Mouse (Mus musculus): ENCODE data around the gene Rapgef1.
A peak's percentile ranks its signal among the peaks of the same experiment; 100 is the strongest.
"Not testable (repeated sequence)": the region's sequence is repeated elsewhere in the genome, so short reads cannot be mapped to it uniquely, and the experiment has no call there.

The Rapgef1 gene

DNA sequence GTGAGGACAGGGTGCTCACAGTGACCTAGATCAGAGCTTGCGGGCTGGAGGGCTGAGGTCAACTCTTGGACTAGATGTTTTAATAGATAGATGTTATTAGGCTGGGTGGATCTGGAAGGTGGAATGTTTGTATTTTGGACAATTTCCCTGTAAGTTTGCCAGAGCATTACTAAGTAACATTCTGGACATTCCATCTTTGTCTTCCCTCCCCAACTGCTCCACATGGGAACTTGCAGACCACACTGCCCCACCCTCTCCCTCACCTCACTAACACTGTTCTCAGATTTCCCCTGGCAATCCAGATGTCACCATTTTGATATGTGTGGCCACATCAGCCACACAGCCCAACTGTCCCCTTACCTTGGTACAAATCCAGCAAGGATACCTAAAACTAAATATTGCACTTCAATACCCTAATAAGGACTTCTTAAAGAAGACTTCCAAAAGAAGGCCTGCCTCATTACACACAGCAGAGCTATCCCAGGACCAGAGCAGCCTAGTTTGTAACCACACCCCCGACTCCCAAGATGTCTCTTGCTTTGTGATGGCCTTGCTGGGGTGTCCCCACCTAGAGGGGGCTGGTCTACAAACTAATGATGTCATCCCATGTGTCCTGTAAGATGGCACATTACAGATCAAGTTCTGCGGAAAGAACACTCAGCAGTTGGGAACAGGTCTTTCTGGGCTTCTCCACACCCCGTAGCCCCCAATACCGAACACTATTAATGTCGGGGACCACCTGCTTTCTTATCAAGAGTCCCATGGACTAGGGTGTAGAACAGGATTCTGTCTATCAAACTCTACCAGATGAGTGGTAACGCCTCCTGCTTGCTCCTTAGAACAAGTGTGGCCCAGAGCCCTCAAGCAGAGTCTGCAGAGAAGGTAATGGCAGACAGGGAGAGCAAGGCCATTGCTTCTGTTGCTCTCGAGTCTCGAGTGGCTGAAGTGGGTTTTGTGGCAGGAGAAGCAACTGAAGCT is 83.9 kb downstream of the Rapgef1 start:
- peak; percentile 32 for DNase-seq (ENCODE audit: low spot score)

DNA sequence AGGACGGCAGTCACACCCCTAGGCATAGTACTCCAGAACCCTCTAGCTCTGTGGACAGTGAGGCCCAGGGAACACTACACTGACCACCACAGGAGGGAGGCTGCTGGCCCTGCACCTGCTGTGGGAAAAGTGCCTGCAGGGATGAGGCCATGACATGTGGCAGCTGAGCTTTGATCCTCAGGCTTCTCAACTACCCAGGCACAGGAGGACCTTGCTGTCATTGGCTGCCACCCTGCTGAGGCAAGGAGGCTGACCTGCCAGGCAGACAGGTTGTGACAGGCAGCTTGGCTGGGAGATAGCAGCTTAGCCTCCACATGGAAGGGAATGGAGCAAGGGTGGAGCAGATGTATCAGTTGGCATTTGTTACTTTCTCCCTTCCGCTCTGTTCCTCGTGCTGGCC is 86.0 kb downstream of the Rapgef1 start:
- DNase-seq (ENCODE audit: low spot score) = no peak

DNA sequence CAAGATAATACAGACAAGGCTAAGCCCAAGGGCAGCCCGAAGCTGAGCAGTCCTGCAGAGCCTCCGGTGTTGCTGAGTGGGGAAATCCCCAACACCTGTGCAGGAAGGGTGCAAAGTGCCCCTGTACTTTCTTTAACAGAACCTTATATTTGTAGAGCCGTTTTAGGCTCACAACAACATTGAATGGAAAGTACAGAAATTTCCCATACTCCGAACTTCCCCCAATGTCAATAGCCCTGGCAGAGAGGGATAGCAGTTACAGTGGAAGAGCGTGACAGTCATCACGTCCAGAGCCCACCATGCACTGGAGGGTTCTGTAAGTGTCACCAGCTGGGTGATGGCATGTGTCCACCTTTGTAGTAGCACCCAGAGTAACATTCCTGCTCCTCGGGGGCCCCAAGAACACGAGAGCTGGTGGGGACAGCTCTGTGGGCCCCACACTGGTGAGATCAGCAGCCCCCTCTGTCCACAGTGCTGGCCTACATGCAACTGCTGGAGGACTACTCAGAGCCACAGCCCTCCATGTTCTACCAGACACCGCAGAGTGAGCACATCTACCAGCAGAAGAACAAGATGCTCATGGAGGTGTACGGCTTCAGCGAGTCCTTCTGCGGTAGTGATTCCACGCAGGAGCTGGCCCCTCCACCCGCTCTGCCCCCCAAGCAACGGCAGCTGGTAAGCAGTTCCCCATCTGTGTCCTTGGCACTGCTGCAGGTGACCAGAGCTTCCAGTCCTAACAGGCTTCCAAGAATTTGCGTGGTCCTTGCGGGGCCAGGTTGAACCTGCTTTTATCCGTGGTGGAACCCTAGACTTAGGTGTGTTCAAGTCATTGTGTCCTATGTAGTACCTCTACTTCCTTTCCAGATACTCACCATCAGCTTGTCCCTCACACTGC is 87.5 kb downstream of the Rapgef1 start:
- DNase-seq (ENCODE audit: low spot score) = no peak

DNA sequence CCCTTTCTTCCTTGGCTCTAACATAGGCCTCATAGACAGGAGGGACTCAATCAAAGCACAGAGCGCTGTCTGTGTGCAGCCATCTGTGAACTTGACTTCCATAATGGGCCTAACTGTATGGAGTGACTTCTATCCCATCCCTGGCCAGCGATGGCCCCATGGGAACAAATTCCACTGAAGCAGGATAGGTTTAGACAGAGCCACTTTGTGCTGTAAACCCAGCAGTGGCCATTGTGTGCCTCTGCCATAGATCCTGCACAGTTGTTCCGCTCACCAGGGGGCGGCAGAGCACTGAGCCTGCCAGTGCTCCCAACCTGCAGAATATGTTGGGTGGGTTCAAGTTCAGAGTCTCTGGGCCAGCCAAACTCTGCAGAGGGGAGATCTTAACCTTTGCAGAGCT is 88.2 kb downstream of the Rapgef1 start:
- DNase-seq (ENCODE audit: low spot score) = no peak

DNA sequence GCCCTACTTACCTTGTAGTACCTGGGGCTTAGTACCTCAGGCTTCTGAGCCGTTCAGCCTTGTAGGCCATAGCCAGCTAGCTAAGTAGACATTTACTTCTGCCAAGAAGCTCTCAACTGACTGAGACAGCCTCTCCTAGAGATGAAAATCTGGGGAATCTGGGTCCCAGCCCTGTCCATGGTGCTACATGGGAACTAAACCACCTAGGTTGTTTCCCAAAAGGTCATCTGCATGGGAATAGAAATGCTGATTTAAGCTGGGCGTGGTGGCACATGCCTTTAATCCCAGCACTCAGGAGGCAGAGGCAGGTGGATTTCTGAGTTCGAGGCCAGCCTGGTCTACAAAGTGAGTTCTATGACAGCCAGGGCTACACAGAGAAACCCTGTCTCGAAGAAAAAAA is 88.7 kb downstream of the Rapgef1 start:
- DNase-seq (ENCODE audit: low spot score) = not testable (repeated sequence)

DNA sequence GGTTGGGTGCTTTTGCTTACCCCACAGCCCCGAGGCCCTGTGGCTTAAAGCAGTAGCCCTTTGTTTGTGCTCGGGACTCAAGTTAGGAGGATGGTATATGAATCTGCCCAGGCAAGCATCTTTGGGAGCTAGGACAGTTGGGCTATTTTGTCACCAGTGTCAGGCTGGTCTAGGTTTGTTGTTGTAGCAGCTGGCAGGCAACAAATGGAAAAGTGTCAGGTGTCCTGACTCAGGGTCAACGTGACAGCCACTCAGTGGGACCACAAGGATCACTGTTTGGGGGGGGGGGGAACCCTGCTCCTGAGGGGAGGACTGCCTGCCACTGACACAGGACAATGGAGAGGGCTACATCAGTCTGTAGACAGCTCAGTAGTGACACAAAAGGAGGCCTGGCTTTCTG is 91.5 kb downstream of the Rapgef1 start:
- DNase-seq (ENCODE audit: low spot score) = no peak

DNA sequence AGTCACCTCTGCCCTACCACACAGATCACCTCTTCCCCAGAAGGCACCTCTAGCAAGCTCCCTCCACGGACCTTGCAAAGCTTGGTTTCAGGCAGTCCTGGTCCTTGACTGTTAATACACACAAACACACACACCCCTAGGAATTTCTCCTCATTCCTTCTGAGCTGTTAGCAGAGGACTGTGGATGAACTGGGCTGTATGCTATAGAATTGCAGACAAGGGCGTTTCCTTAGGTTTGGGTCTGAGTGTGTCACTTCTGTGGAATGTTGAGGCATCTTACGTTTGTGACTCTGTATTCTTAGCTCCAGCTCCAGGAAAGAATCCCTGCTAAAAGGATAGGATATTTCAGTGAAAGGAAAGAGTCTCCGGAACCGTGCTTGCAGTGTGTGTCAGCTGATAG is 92.4 kb downstream of the Rapgef1 start:
- no peak for DNase-seq (ENCODE audit: low spot score)

DNA sequence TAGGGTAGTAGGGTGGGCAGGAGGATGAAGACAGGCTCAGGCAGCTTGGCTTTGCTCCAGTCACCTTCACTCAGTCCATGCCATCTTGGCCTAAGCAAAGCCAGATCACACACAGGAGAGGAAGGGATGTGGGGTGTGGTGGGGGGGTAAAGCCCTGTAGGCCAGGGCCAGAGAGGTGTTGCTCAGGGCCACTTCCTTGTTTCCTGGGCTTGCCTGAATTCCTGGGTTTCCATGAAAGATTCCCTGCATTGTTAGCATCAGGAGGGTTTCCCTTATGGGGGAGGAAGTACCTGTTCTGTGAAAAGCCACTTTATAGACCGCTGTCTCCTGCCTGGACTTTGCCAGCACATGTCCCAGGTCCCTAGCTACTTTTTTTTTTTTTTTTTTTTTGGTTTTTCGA is 94.0 kb downstream of the Rapgef1 start:
- no peak for DNase-seq (ENCODE audit: low spot score)

DNA sequence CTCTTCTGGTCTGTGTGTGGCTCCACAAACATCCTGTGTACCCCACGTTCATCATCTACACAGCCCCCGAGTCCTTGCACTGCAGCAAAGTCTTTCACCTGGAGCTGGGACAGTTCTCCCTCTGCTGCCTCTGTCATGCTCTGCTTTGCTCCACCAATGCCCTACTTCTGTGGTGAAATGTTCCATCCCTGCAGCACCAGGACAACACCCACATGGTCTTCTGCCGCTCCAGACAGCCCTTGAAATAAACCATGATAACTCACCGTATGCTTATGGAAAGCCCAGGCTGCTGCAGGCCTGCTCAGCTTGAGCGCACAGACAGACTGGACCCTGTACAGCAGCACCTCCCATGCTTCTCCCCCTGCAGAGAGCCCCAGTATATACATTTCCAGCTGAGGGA is 94.6 kb downstream of the Rapgef1 start:
- DNase-seq (ENCODE audit: low spot score) = no peak

DNA sequence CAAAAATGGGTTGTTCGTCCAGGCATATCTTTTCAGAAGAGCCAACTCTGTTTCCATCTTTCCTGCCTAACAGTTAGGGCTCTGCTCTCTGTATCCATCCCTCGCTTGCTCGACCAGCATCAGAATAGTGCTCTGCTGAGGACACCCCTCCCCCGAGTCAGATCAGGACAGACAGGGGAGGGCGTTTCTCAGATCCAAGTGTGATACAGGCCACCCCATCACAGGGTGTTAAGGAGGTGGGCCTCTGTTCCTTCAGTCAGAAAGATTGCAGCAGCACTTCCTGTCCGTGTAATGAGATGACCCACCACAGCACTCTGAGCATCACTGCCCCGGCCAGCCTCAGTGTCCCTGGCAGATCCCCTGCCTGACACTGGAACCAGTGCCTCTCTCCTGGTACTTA is 96.6 kb downstream of the Rapgef1 start:
- DNase-seq (ENCODE audit: low spot score) = no peak

DNA sequence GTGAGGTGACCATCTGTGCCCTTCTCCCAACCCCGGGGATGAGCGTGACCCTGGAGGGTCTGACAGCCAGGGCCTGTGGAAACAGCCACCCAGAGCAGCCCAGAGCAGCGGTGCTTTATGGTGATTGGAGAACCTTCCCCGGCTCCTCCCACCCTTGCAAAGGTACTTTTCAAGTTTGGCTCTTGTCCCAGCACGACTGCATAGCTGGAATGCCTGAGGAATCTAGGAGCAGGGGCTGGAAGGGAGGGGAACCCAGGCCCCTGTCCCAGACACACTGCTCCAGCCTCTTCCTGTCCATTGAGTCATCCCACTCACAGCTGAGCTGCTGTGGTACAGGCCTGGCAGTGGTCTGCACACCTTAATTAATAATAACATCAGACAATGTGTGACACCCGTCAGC is 97.2 kb downstream of the Rapgef1 start:
- no peak for DNase-seq (ENCODE audit: low spot score)

DNA sequence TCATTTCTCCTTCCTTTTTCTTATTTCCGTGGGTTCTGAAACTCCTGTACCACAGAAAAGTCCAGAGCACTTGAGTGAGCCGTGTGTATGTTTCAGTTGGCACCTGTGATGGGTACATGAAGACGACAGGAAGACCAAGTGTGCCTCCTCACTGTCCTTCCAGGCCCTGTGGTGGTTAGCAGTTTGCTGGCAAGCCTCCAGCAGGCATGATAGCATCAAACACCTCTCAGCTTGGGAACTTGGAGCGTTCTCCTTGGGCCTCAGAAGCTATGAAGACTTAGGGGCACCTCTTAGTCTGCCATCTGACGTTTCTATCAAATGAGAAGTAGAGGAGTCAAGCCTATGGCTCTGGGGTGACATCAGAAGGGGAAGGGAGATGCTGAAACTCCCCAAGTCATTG is 99.1 kb downstream of the Rapgef1 start:
- no peak for DNase-seq (ENCODE audit: low spot score)

DNA sequence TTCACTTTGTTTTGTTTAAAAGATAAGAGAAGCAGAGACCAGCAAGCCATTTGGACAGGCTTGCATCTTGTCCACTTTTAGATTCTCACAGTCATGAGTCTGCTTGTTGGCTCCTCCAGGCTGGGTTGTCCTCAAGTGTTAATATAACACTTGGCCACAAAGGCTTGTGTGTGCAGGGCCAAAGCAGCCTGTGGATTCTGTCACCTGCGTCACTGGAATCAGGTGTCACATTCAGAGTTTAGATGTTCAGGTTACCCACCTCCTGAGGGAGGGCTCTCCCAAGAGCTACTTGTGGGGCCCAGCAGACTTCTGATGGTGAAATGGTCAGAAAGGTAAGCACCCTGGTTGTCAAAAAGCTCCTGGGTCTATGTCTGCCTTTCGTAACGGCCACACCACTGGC is 103.6 kb downstream of the Rapgef1 start:
- DNase-seq (ENCODE audit: low spot score) = no peak

DNA sequence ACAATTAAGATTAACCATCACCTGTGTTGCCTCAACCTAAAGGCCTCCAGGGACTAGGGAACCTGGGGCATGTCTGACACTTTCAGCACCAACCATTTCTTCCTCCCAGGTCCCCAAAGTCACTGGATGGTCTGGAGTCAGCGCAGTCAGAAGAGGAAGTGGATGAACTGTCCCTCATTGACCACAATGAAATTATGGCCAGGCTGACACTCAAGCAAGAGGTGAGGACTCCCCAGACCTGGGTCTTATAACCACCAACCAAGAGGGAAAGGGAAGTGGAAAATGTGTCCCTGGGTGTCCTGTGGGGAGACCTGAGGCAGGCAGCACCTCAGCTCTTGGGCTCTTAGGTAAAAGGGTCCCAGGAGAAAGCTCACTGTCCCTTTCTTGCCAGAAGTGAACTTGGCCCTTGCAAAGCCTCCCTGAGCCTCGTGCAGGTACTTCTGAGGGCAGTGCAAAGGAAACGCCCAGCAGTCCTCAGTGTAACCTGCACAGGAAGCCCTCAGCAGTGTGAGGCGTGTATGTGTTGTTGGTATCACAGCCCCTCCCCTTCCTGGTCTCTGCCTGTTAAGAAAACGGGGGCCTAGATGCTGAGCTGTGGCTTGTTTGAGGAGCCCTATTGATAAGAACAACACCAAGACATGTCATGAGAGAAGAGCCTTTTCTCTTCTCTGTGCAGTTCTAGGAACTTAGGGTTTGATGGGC is 105.3 kb downstream of the Rapgef1 start:
- DNase-seq (ENCODE audit: low spot score) = no peak

DNA sequence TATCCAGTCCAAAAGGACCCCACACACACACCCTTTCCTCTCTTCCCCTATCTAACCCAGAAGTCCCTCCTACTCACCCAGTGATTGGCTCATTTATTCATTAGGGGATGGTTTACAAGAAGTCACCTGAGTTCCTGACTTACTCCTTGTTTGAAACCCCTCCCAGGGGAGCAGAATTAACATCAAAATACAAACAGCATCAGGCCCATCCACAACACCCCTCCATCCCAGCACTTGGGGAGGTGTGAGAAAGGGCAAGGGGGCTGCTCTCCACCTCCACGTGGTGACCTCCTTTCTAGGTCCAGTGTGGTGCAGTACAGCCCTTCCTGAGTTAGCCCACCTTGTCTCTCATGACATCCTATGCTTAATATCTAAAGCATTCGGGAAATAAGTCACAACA is 110.0 kb downstream of the Rapgef1 start:
- no peak for DNase-seq (ENCODE audit: low spot score)

DNA sequence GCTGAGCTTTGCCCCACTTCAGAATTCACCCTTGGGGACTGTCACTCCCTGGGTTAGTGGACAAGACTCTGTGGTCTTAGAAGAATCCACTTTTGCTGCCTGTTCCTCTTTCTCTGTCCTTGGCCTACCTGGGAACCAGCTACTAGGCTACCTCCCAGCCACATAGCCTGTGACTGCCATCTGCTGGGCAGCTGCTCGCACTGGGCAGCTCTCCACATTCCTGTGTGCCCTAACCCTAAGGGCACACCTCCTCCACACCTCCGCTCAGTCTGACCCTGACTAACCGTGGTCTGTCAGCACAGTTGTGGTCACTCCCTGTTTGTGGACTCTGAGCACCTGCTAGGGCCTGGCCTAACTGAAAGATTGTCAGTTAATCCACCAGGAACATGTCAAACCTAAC is 112.0 kb downstream of the Rapgef1 start:
- peak; percentile 15 for DNase-seq (ENCODE audit: low spot score)

DNA sequence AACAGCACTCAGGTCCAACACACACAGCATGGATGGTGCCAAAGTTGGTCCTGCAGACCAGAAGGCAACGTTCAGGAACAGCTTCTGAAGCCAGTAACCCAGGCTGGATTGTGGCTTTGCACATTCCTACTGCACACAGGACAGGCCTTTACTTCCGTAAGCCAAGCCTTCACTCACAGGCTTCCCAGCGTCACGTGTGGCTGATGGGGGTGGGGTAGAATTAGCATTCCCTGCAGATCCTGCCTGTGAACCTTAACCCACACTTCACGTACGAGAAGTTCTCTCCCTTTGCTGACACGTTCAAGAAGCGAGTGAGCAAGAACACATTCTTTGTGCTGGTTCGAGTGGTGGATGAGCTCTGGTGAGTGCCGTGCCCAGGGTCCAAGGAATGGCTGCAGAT is 113.0 kb downstream of the Rapgef1 start:
- no peak for DNase-seq (ENCODE audit: low spot score)

DNA sequence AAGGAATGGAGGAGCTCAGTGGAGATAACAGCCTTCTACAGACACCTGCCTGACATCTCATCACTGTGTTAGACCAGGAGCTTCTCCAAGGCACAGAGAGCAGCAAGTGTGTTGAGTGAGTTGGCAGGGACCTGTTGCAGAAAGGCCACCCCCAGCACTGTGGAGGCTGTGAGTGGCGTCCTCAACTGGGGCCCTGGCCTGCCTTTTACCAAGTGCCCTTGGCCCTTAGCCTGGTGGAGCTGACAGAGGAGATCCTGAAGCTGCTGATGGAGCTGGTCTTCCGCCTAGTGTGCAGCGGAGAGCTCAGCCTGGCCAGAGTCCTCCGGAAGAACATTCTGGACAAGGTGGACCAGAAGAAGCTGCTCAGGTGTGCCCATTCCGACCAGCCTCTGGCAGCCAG is 113.8 kb downstream of the Rapgef1 start:
- no peak for DNase-seq (ENCODE audit: low spot score)

DNA sequence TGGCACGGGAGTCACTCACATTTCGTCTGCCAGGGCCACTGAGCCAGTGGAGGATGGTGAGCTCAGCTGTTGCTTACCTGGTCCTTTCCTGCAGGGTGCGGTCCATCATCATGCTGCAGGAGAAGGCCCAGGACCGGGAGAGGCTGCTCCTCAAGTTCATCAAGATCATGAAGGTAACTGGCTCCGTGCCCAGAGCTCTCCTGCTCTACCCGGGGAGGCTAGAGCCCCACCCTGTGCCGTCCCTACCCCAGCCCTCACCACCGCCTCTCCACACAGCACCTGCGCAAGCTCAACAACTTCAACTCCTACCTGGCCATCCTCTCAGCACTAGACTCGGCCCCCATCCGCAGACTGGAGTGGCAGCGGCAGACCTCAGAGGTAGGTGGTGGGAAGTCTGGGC is 116.2 kb downstream of the Rapgef1 start:
- no peak for DNase-seq (ENCODE audit: low spot score)

DNA sequence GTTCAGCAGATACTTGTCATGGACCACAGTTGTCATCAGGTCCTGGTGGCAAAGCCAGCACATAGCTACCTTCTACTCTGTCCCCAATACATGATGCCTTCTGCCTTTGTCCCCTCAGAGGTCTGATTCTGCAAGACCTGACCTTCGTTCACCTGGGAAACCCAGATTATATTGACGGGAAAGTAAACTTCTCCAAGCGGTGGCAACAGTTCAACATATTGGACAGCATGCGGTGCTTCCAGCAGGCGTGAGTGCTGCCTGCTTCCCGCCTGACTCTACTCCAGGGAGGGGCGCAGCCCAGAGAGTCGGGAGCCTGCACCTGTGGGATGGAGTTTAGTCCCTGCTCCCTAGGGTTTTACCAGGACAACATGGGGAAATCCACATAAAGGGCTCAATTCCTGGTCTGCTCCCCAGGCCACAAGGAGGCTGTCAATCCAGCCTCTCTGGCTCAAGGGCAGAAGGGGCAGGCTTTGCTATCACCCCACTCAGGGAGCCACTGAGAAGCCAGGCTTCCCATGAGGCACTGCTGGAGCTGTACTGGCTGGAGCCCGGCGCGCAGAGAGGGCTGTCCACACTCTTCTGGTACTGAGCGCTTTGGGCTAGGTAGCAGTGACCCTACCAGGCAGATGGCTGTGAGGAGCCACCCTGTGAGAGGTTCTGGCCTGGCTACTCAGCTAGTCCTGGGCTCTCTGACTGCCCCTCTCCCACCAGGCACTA is 117.8 kb downstream of the Rapgef1 start:
- DNase-seq (ENCODE audit: low spot score) = no peak

DNA sequence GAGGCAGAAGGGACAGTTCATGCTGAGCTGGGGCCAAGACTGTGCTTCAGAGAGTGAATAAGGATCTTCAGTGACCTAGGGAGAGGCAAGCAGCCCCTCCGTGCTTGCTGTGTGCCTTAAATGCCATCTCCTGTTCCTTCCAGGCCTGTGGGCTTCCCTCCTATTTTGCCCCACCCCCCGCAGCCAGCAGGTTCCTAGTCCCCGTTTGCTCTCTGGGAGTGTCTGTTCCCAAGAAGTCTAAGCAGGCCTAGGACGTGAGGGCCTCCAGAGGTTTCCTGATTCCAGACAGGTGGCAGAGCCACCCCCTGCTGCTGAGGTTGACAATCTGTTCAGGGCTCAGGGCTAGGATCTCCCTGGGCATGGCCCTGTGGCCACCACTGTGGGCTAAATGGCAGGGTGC is 119.3 kb downstream of the Rapgef1 start:
- no peak for DNase-seq (ENCODE audit: low spot score)

DNA sequence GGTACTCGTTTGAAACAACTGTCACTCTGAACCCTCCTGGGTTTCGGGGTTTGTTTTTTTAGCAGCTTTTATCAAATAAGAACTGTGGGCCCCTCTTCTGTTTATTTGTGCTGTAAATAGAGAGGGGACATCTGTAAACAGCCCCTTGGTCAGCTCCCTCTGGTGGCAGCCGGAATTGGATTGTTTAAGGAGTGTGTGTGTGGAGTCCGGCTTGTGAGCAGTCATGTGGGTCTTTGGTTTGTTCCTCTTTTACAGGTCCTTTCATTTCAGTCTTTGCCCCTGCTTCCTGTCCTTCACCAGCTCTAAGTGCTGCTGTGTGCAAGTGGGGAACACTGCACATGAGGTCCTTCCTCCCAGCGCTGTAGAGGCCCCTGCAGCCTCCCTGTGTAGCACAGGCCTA is 119.8 kb downstream of the Rapgef1 start:
- no peak for DNase-seq (ENCODE audit: low spot score)
